Mouse (Mus musculus): ENCODE measurements around the gene Gm48551.

Gm48551 gene

DNA sequence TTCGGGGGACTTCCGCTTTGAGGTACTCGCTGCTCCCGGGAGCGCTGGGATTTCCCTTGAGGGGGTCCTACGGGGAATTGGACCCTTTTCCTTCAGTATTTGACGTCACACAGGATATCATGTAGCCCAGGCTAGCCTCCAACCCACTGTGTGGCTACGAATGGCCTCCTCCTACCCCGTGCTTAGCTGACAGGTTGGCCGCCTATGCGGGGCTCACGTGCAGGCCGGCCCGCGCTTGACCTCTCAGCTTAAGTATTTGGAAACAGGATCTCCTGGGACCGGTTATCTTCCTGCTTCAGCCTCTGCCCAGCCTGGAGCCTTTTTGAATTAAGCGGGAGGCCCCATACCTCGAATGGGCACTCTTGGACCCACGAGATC lies 328 bp downstream of the Gm48551 start:
- in situ Hi-C loops (cut with MseI, MboI): no loop called here

DNA sequence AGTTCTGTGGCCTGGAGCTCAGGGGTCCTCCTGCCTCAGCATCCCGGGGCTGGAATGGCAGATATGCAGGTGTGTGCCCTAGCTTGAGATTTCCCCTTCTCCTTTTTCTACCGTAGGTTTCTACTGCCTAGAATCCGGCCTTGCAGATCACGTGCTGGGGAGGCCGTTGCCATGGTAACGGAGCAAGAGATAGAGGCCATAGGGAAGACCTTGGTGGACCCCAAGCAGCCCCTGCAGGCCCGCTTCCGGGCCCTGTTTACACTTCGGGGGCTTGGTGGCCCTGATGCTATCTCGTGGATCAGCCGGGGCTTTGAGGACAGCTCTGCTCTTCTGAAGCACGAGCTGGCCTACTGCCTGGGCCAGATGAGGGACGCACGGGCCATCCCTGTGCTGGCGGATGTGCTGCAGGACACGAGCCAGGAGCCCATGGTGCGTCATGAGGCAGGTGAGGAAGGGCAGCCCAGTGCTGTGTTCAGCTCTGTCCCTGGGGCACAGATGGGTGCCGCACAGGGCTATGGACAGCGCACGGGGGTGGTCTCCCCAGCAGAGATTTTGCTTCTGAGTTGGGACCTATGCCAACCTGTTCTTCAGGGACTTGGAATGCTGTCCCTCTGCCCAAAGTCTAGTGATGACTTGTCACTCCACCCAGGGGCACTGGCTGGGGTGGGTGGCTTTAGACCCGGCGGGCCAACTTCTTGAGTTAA lies 1.5 kb downstream of the Gm48551 start:
- in situ Hi-C loops (cut with MseI, MboI): no loop called here

DNA sequence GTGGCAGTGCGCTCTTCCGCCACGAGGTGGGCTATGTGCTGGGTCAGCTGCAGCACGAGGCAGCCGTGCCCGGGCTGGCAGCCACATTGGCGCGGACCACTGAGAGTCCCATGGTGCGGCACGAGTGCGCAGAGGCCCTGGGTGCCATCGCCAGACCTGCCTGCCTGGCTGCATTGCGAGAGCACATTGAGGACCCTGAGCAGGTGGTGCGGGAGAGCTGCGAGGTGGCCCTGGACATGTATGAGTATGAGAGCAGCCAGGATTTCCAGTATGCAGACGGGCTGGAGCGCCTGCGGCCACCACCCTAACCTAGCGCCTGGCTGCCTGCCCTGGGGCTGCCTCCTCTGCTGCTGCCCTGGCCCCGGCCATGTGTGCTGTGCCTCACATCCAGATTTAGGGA lies 3.5 kb downstream of the Gm48551 start:
- in situ Hi-C loops (cut with MseI, MboI): no loop called here

DNA sequence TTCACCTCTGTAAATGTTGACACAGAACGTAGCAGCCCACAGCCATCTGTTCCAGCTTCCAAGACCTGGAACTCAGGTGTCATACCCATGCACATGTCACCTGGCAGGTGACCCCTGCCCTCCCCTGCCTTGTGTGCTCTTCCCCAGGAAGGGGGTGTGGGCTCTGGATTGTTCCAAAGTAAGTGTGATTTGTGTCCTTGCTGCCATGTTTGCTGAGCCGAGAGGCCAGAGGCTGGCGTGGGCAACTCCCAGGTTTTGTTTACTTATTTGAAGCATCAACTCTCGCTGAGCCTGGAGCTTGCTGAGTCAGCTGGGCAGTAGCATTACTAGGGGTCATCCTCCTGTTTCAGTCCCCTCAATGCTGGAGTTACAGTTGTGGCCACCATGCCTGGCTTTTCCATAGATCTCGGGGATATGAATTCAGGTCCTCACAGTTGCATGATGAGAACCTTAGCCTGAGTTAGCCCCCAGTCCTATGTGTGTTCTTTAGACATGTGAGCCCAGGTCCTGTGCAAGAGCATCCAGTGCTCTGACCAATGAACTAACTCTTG lies 4.3 kb downstream of the Gm48551 start, which contains the start of gene Gm48552:
Gm48552 (plus strand) TSS at position 501 of the 551 bp plus-strand sequence.
- in situ Hi-C loops (cut with MseI, MboI): no loop called here

DNA sequence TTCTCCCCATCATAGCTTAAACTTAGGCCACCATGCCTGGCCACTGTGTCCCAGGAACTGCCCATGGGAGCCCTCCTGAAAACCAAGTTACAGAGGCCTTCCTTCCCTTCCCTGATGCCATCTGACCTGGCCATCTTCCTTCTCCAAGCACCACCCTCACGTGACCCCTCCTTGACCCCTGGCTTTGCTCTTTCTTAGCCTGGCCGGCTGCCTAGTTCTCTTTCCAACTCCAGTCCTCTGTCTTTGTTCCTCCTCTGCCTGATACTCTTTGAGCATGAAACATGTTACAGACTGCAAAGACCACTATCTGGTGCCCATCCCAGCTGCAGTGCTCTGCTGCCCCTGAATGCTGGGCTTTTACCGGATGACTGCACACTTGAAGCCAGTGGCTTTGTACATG lies 5.1 kb downstream of the Gm48551 start:
- in situ Hi-C loops (cut with MseI, MboI): no loop called here

DNA sequence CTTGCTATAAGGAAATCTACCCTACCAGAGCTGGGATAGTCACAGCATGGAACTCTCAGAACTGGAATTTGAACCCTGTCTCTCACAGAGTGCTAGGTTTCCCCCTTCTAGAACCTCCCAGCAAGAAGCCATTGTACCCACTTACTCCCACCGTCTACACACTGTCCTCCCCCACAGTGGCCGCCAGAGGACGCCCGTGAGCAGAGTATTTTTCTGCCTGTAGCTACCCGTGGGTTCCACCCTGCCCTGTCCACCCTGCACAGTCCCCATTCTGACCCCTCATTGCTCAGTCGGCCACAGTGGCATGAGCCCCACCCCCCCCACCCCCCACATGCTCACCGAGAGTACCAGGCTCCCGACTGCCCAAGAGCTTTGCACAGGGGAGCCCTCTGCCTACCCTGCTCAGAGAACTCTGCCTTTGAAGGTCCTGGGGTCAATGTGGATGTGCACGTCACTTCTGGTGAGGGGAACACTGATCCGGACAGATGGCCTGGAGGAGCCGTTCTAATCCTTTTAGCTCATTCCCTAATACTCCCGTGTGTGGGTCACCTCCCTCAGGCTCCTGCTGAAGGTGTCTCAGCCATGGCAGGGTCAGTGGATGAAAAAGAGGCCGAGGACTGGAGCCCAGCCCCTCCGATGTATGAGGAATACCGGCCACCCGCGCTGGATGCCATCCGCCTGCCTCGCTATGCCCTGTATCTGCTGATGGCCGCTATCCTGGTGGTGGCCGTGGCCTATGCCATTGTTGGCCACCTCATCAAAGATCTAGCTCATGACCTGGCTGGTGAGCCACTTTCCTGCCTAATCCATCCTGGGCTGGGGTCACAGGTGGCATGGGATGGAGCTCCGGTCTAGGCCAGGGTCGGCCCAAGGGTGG lies 5.8 kb downstream of the Gm48551 start:
- in situ Hi-C loops (cut with MseI, MboI): loop anchor here (5.0 kb wide), 1 partner anchor 62 kb away; no protein-coding TSS in a partner anchor

DNA sequence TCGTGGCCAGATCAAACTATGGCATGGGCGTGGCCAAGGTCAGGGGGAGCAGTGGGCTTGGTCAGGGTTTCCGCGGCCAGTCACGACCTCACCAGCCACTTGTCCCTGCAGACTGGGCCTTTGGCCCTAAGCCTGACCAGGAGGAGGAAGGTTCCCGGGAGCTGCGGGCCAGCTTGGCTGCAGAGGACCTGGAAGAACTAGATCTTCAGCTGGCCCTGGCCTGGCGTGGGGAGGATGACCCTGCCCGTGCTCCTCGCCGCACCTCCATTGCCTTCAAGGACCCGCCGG lies 6.4 kb downstream of the Gm48551 start:
- in situ Hi-C loops (cut with MseI, MboI): loop anchor here (5.0 kb wide), 1 partner anchor 62 kb away; no protein-coding TSS in a partner anchor

DNA sequence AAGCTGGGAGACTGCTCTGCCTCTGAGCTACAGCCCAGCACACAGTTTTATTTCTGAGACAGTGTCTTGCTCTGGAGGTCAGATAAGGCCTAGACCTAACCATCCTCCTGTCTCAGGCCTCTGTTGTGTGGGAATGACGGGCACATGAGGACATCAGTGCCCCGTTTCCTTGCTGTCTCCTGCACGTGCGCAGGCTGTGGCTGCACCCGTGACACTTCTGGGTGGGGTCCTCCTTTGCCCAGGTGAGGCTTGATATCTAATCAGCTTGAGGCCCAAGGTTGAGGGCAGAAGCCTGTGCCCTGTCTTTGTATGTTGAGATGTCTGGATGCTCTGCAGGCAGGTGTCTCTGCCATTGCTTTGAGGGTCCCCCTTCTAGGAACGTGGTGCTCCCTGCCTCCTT lies 8.0 kb downstream of the Gm48551 start:
- in situ Hi-C loops (cut with MseI, MboI): loop anchor here (5.0 kb wide), 1 partner anchor 60 kb away; no protein-coding TSS in a partner anchor

DNA sequence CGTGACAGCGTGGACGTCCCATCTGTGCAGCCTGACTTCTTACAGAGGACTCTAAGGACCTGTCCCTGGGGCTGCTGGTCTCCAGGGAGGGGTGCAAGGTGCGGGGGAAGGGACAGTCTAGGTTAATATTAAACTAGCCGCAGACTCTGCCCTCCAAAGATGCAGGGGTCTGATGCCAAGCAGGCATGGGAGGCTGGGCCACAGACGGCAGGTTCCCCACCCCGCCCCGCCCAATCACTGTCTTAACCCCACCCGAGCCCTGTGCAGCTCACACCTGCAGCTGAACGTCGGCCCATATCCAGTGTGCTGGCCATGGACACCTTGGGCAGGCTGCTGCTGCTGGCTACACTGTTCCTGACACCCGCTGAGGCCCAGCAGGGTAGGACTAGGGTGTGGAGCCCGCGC lies 8.5 kb downstream of the Gm48551 start, which contains the start of gene Smim24:
Smim24 (plus strand) TSS at position 271 of the 405 bp plus-strand sequence.
- in situ Hi-C loops (cut with MseI, MboI): loop anchor here (5.0 kb wide), 1 partner anchor 60 kb away; no protein-coding TSS in a partner anchor

DNA sequence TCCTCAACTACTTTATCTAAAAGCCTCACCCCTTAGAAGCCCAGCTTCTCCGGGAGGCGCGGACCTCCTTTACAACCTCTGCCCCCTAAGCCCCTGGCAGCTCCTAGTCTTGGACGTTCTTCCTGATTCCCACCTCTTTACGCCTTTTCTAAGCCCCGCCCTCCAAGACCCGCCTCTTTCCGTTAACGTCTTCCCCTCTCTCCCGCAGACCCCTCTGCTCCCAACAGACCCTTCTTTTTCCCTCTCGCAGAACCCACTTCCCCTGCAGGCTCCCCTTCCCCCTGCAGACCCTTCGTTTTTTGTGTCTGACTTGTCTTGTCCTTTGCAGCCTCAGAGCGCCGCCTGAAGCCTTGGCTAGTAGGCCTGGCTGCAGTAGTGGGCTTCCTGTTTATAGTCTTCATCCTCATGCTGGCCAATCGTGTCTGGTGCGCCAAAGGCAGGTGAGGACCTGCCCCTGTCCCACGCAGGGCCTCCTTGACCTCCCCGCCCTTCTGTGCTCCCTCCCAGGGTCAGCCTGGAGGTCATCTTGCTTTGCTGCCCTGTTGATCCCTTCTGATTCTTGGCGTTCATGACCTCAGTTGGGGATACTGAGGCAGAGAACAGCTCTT lies 9.3 kb downstream of the Gm48551 start:
- in situ Hi-C loops (cut with MseI, MboI): loop anchor here (5.0 kb wide), 1 partner anchor 59 kb away; no protein-coding TSS in a partner anchor

DNA sequence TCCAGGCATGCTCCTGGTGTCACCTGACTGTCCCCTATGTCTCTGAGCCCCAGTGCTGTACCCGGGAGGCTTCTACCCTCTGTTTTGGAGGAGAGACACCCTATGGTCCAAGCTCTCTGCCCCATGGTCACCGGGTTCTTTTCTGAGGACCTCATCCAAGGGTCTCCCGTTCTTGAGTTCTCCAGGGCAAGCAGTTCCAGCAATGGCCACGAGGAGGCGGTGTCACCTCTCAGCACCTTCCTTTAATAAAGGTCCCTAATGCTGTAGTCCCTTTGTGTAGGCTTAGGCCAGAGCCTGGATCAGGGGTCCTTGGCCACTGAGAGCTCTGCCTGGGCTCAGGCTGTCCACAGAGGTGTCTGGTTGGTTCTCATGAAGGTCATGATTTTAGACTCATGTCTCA lies 10.9 kb downstream of the Gm48551 start:
- in situ Hi-C loops (cut with MseI, MboI): no loop called here

DNA sequence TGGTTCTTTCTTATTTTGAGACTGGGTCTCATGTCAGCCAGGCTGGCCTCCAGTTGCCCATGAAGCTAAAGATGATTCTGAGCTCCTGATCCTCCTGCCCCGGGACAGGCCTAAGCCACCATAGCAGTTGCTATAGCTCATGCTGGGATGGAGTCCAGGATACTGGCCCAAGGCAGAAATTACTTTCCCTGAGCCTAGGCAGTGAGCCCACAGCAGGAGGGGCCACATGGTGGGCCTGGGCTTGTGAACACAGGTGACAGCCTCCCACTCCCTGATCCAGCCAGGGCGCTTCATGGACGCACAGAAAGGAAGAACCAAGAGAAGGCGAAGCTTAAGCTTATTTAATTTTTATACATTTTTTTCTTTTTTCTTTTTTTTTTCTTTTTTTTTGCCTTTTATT lies 11.6 kb downstream of the Gm48551 start:
- in situ Hi-C loops (cut with MseI, MboI): no loop called here

DNA sequence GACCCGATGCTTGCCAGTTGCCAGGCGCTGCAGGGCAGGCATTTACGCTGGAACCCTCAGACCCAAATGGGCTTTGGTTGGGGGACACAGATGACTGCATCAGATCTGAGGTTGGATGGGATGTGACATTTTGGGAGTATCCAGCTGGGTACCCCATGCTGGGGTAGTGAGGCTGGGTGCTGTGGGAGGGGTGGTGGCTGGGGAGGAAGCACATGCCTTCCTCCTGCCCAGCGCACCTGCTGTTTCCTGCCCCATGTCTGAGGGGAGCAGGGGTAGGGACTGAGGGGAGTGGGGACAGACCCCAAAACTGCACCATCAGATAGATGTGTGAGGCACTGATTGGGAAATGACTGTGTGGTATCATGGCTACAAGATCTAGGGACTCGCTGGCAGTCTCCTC lies 12.5 kb downstream of the Gm48551 start:
- in situ Hi-C loops (cut with MseI, MboI): no loop called here

DNA sequence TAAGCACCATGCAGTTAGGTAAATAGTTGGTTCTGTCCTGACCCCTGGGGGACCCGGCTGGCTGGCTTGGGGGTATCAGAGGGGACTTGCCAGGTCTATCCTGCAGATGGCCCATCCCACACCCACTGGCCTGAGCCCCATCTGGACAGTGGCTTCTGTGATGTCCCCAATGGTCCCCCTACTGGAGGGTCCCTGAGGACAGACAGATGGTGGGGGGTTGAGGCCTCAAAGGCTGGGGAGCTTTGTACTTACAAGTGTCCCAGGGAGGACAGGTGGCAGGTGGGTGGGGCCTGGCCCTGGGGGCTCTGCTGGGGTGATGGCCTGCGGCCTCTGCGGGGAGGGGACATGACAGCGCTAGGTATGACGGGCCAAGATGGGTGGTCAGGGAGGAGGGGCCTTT lies 15.0 kb downstream of the Gm48551 start:
- in situ Hi-C loops (cut with MseI, MboI): no loop called here

DNA sequence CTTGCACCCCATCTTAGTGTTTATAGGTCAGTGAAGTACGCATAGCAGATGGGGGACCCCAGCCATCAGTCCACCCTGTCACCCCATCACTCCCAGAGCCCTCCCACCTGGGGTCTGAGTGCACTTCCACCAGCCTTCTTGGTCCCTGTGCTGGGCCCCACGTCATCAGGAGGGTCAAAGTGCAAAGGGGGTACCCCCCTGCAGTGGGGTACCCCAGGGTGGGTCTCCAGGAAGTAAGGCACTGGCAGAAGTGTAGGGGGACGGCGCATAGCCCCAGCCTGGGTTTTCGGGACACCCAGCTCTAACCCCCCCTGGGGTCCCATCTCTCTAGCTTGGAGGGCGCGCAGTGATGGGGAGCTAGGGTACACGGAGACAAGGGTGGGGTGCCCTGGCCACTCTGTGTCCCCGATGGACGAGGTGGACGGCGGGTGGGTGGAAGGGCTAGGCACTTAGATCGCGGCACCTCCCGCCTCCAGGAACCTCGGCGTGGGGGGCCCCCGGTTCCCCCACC lies 15.6 kb downstream of the Gm48551 start:
- in situ Hi-C loops (cut with MseI, MboI): no loop called here

DNA sequence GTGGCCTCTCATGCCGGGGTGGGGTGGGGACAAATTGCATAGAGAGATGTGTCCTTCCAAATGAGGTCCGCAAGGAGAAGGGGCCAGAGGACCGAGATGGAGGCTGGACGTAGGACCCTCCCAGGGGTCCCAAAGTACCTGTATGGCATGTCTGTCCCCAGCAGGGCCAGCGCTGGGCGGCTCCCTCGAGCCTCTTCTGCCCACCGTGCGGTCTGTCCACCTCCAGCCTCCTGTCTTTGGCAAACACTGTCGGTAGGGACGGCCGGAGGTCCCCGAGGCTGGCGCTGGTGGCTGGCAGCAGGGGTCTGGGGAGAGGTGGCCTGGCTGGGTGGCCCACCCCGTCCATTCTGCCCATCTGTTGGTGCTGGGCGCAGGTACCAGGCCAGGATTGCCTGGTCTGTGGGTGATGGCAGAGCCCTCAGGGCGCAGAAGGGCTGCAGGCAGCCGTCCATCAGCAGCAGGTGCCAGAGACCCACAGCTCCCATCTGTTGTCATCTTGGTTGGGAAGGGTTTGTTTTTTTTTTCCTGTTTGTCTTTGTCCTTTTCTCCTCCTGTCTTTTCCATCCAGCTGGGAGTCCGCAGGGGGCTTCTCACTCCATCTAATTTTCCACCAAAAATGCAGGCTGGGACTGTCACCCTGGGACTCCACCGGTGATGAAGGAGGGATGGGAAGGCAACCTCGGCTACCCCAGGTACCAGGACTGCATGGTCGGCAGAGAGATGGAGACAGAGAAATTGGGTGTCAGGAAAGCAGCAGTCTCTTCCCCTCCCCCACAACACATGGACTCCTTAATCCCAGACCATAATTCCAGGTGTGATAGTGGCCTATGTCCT lies 16.3 kb downstream of the Gm48551 start:
- in situ Hi-C loops (cut with MseI, MboI): no loop called here

DNA sequence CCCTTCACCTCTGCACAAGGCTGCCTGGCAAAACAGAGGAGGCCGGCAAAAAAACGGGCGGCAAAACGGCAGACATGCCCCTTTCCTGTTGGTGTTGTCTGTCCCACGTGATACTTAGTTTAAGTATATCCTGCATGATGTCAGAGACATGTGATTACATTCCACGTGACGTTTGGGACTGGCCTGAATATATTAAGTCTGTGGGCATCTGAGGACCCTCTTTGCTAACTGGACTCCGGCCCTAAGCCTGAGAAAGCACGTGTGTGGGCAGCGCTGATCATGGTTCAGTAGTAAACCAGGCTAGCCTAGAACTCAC lies 16.9 kb downstream of the Gm48551 start:
- in situ Hi-C loops (cut with MseI, MboI): no loop called here

DNA sequence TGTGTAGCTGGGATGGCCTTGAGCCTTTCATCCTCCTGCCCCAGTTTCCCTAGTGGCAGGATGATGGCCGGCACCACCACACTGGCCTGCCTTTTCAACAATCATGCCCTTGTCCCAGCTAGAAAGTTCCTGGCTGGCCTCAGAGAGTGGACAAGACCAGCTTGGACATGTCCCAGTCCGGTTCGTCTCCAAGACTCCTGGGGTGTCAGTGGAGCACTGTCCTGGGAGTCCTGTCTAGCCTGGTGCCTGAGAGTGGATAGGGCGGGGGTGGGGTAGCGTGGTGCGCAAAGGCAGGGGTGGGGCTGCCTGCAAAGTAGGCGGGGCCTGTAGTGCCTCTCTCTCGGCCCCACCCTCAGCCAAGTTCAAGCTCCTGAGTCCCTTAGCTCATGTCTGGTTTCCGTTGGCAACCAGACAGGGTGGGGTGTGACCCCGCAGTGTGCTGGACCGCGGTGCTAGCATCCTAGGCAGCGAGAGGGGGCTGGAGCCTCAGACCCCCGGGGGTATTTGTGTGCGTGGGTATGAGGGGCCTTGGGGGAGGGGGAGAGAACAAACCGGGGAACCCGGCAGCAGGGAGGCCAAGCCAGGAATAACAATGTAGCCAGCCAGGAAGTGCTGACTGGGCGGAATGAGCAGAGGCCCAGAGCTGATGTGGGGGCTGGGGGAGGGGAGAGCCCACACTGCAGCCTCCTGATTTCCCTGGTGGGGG lies 17.4 kb downstream of the Gm48551 start:
- in situ Hi-C loops (cut with MseI, MboI): no loop called here

DNA sequence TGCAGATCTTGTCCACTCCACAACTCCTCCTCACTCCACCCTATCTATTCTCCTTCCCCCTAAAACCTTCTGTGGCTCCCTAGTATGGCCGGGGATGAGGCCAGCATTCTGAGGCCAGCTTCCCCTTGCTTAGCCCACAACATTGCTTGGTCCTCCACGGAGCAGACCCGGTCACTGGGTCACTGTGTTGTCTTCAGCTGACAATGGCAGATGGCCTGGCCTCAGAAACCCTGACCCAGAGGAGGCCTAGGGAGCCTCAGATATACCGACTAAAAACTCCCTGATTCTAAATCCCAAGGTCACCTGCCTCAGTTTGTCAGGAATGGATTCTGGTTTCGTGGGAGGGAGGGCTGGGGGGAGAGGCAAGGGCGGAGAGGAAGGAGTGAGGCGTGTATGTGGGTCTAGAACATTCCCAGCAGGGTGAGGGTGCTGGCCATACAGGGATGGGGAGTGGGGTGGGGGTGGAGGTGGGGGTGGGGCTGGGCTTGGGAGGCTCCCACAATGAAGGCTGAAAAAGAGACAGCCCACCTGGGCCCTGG lies 18.0 kb downstream of the Gm48551 start:
- in situ Hi-C loops (cut with MseI, MboI): no loop called here

DNA sequence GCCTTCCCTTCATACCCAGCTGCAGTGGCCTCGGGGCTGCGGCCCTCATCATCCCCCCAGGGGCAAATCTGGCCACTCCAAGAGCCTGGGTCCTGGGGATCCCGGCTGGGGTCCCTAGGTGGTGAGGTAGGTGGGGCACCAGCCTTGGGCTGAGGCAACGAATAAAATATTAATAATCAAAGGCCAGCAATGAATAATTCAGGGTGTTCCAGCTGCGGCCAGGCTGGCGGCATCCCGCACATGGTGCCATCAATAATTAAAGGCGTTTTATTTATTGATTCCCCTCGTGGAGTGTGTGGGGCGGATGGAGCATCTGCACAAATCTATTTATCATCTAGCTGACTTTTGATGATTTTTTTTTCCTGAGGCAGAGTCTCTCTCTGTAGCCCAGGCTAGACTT lies 19.2 kb downstream of the Gm48551 start:
- in situ Hi-C loops (cut with MseI, MboI): no loop called here
